Mouse (Mus musculus): ENCODE results near the gene Ric1.

GRCm38 (mm10) chr19:29488420-29488819 is 33.7 kb upstream of the Ric1 start:
- no peak for TF ChIP-seq CTCF (IDR thresholded peaks at IDR 0.05)
- TF ChIP-seq EP300 (IDR thresholded peaks at IDR 0.05) = no peak
